Mouse (Mus musculus) bone marrow macrophage, adult 2 months (primary cell): ENCODE measurements around the gene Zfp385b.

Experiments
- CTCF ChIP-seq: IDR thresholded peaks from 2 replicates; pipeline ENCODE4 v1.5.1; 2012; ENCODE audit warnings: low read depth, mild to moderate bottlenecking, low read length, moderate library complexity
- POLR2A ChIP-seq: IDR thresholded peaks from 2 replicates; pipeline ENCODE4 v1.6.1; 2012; ENCODE audit warnings: mild to moderate bottlenecking, low read depth, low read length, borderline replicate concordance

DNA sequence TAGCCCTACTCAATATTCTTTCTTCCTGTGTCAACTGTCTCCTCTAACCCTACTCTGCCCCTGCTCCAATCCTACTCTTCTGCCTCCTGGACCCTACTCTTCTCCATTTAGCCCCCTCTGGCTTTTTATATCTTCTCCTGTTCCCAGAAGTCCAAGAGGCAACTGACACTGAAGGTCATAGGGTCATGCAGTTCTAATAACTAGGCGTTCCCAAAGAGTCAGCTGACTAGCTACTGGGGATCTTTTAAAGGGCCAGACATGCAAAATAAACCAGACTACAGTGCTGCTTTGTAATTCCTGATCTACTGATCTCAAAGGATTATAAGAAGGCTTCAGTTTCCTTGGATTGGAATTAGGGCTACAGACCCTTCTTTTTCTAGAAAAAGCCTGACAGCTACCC, 276.1 kb downstream of the Zfp385b start:
- TF ChIP-seq POLR2A (no peak), CTCF (no peak)
